Mouse (Mus musculus) erythroblast, embryonic 14.5 days (primary cell): Measurements from ENCODE around the gene Nop10.

ENCODE experiments used
- GATA1 ChIP-seq: IDR thresholded peaks from 2 replicates; pipeline ENCODE4 v1.6.1; 2012; ENCODE audit warnings: low read length, inconsistent platforms, mixed read lengths
- TAL1 ChIP-seq: IDR thresholded peaks from 3 replicates; pipeline ENCODE4 v1.6.1; 2012; ENCODE audit warnings: low read length, inconsistent platforms, mixed read lengths

- TF ChIP-seq GATA1 (no peak), TAL1 (no peak)
Observed at GRCm38 (mm10) chr2:112239935-112240721, 21.6 kb upstream of the Nop10 start.
